Mouse (Mus musculus) bone marrow macrophage, adult 2 months (primary cell): ENCODE measurements around the gene Polr3e.

Experiments used
- CTCF ChIP-seq: IDR thresholded peaks from 2 replicates; pipeline ENCODE4 v1.5.1; 2012; ENCODE audit warnings: low read depth, mild to moderate bottlenecking, low read length, moderate library complexity
- POLR2A ChIP-seq: IDR thresholded peaks from 2 replicates; pipeline ENCODE4 v1.6.1; 2012; ENCODE audit warnings: mild to moderate bottlenecking, low read depth, low read length, borderline replicate concordance

- TF ChIP-seq CTCF = no peak
- no peak for TF ChIP-seq POLR2A
Observed at GRCm38 (mm10) chr7:120884746-120885145, 32.8 kb upstream of the Polr3e start.
